Comparison of ENCODE assay signal across 11 mouse cellular contexts in the genomic region with DNA sequence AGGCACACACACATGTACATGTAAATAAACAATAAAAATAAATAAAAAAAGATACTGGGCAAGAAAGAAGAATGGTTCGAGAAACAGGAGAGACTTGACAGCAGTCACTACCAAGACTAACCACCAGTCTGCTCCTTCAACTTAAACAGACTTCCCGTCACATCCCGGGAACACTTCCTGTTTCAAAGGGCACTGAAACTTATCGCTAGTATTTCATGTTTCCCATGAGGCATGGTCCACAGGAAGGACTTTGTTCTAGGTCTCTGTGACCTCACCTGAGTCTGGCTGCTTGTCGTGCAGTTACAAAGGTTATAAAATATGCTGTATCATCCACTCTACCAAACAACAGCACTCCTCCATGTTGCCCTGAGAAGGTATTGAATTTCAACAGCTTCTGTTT. TPM values are rescaled to one million over a fixed set of nuclear protein-coding genes. Genes with fewer than 3 reads are reported as not detected.
A peak's percentile ranks its signal among the peaks of the same experiment; 100 is the strongest.
DNase-seq lines count a peak whose midpoint lies in the region; ATAC-seq and TF ChIP-seq lines count a peak whose summit lies in the region.
"Had no signal": no experiment of that assay in that cellular context is flagged by ENCODE, and none has a peak within 500 bp of the region (broad histone marks: within the 10 kb centered on the region; RNA-seq: fewer than 3 reads in every experiment).

No protein-coding gene starts in this region.

- H3K27ac ChIP-seq in limb, embryonic 13.5 days, result no peak overlapping the region
- no peak overlapping the region for H3K27ac ChIP-seq in limb, embryonic 10.5 days
- peak overlapping the region; percentile 79 for H3K27ac ChIP-seq in brown adipose tissue, adult 24 weeks (replicated peaks; ENCODE audit: low read depth, low read length)
- peak overlapping the region; percentile 51; the same call in 1 of the 2 replicates for H3K27ac ChIP-seq in kidney, postnatal 0 days
- H3K27ac ChIP-seq: heart, embryonic 15.5 days had no signal

- 0 out of 2 replicates have a peak overlapping the region, but pooled peaks have one; percentile 1 for H3K9ac ChIP-seq in limb, embryonic 13.5 days
- no peak overlapping the region for H3K9ac ChIP-seq in kidney, postnatal 0 days (ENCODE audit: low read depth, low read length)
- H3K9ac ChIP-seq: heart, embryonic 15.5 days had no signal

- no peak overlapping the region for H3K4me3 ChIP-seq in limb, embryonic 13.5 days
- H3K4me3 ChIP-seq in limb, embryonic 10.5 days, result no peak overlapping the region
- H3K4me3 ChIP-seq in brown adipose tissue, adult 24 weeks (ENCODE audit: insufficient read depth, low read depth, low read length), result peak overlapping the region; percentile 9
- H3K4me3 ChIP-seq in kidney, postnatal 0 days (replicated peaks; ENCODE audit: low read depth, low read length), result no peak overlapping the region
- H3K4me3 ChIP-seq: erythroblast, embryonic 14.5 days; heart, embryonic 15.5 days had no signal

- no peaks in the 10 kb centered on the region for H3K27me3 ChIP-seq in limb, embryonic 13.5 days
- no peaks in the 10 kb centered on the region for H3K27me3 ChIP-seq in limb, embryonic 10.5 days (ENCODE audit: low read depth, poor library complexity, severe bottlenecking)
- H3K27me3 ChIP-seq in kidney, postnatal 0 days (ENCODE audit: insufficient read depth, low read length), result no peaks in the 10 kb centered on the region
- H3K27me3 ChIP-seq: heart, embryonic 15.5 days had no signal

- no peak for ATAC-seq in limb, embryonic 13.5 days (ENCODE audit: low FRiP score, low read depth)
- 0 out of 2 replicates have a peak, but pooled peaks have one; percentile 15 for ATAC-seq in kidney, postnatal 0 days (replicated peaks; ENCODE audit: low FRiP score, low read depth)

- TF ChIP-seq CTCF in kidney, postnatal 0 days (IDR thresholded peaks at IDR 0.05; ENCODE audit: low read depth), result peak; percentile 31; the same call in 1 of the 2 replicates

- peaks cover 22% of the 10 kb centered on the region for H3K36me3 ChIP-seq in limb, embryonic 13.5 days
- H3K36me3 ChIP-seq in limb, embryonic 10.5 days, result peaks cover 16% of the 10 kb centered on the region; the same call in 1 of the 2 replicates
- peaks cover 9% of the 10 kb centered on the region; the same call in 1 of the 2 replicates for H3K36me3 ChIP-seq in kidney, postnatal 0 days (ENCODE audit: insufficient read depth, low read length)

- no peaks in the 10 kb centered on the region for H3K9me3 ChIP-seq in limb, embryonic 13.5 days
- no peaks in the 10 kb centered on the region for H3K9me3 ChIP-seq in limb, embryonic 10.5 days (replicated peaks)
- H3K9me3 ChIP-seq in kidney, postnatal 0 days (replicated peaks; ENCODE audit: low read length), result no peaks in the 10 kb centered on the region
- H3K9me3 ChIP-seq: heart, embryonic 15.5 days had no signal

- peaks cover 25% of the 10 kb centered on the region for H3K4me1 ChIP-seq in limb, embryonic 13.5 days
- peaks cover 13% of the 10 kb centered on the region for H3K4me1 ChIP-seq in limb, embryonic 10.5 days
- peaks cover 2% of the 10 kb centered on the region; the same call in 1 of the 2 replicates for H3K4me1 ChIP-seq in brown adipose tissue, adult 24 weeks (ENCODE audit: control insufficient read depth, insufficient read depth, insufficient read length, low read length)
- peaks cover 2% of the 10 kb centered on the region; the same call in 1 of the 2 replicates for H3K4me1 ChIP-seq in kidney, postnatal 0 days (replicated peaks; ENCODE audit: insufficient read depth, low read length)

- DNase-seq in limb, embryonic 10.5 days (ENCODE audit: low spot score), result no peak
- peak; percentile 54 for DNase-seq in kidney, postnatal 0 days (ENCODE audit: low spot score)
- DNase-seq in naive thymus-derived CD4-positive, alpha-beta T cell, adult 2 months (ENCODE audit: low read depth), result peak; percentile 43
- DNase-seq in adrenal gland, adult 8-10 months, result no peak
- no peak for DNase-seq in urinary bladder, adult 2 months (ENCODE audit: low spot score)
- DNase-seq in urinary bladder, postnatal 10 days (ENCODE audit: low spot score), result no peak
- DNase-seq: cerebellum, adult 2 months had no signal

- H3K4me2 ChIP-seq in limb, embryonic 13.5 days (replicated peaks), result no peak overlapping the region
- H3K4me2 ChIP-seq in kidney, postnatal 0 days (ENCODE audit: low read length), result no peak overlapping the region
- H3K4me2 ChIP-seq: heart, embryonic 15.5 days had no signal

- 67% methylated on average over 5 of the region's 5 CpGs for WGBS in limb, embryonic 13.5 days
- 80% methylated on average over 5 of the region's 5 CpGs for WGBS in limb, embryonic 10.5 days
- WGBS in kidney, postnatal 0 days, result 53% methylated on average over 5 of the region's 5 CpGs

RNA-seq across cellular contexts. Expression of gene Ten1, which starts 3.4 kb away (rescaled TPM):
- polyA plus RNA-seq in limb, embryonic 13.5 days (2015; fragmentation: Nextera tagmentation; extraction: Ambion mirVana), result 63.3 and 72.1 TPM in 2 replicates
- 61.5 and 65.4 TPM in 2 replicates for polyA plus RNA-seq in limb, embryonic 10.5 days (2016; fragmentation: Nextera tagmentation; extraction: Ambion mirVana)
- 4.3 and 7.6 TPM in 2 replicates for polyA plus RNA-seq in brown adipose tissue, adult 24 weeks (2012; ENCODE audit: insufficient read depth, insufficient read length, missing spikeins)
- 44.0 and 47.2 TPM in 2 replicates for polyA plus RNA-seq in kidney, postnatal 0 days (2015; fragmentation: Nextera tagmentation; extraction: Ambion mirVana)
- total RNA-seq in adrenal gland, adult 8-10 months (2022), result 10 to 100 TPM; 20.4 to 26.3 (median 23.6) TPM
- 45.1 and 57.1 TPM in 2 replicates for polyA plus RNA-seq in urinary bladder, adult 2 months (2012; rRNA removed)

RNA-seq across cellular contexts. Expression of gene Acox1, which starts 3.6 kb away (rescaled TPM):
- polyA plus RNA-seq in limb, embryonic 13.5 days (2015; fragmentation: Nextera tagmentation; extraction: Ambion mirVana), result 22.0 and 23.5 TPM in 2 replicates
- 13.0 and 16.7 TPM in 2 replicates for polyA plus RNA-seq in limb, embryonic 10.5 days (2016; fragmentation: Nextera tagmentation; extraction: Ambion mirVana)
- 223 and 402 TPM in 2 replicates for polyA plus RNA-seq in brown adipose tissue, adult 24 weeks (2012; ENCODE audit: insufficient read depth, insufficient read length, missing spikeins)
- 55.5 and 64.0 TPM in 2 replicates for polyA plus RNA-seq in kidney, postnatal 0 days (2015; fragmentation: Nextera tagmentation; extraction: Ambion mirVana)
- 100 to 1,000 TPM; 158 to 197 (median 185) TPM for total RNA-seq in adrenal gland, adult 8-10 months (2022)
- 94.7 and 106 TPM in 2 replicates for polyA plus RNA-seq in urinary bladder, adult 2 months (2012; rRNA removed)

RNA-seq across cellular contexts. Expression of gene Fbf1, which starts 27.3 kb away (rescaled TPM):
- 48.6 and 48.9 TPM in 2 replicates for polyA plus RNA-seq in limb, embryonic 13.5 days (2015; fragmentation: Nextera tagmentation; extraction: Ambion mirVana)
- 51.7 and 56.8 TPM in 2 replicates for polyA plus RNA-seq in limb, embryonic 10.5 days (2016; fragmentation: Nextera tagmentation; extraction: Ambion mirVana)
- polyA plus RNA-seq in brown adipose tissue, adult 24 weeks (2012; ENCODE audit: insufficient read depth, insufficient read length, missing spikeins), result 3.8 and 5.3 TPM in 2 replicates
- 16.8 and 20.0 TPM in 2 replicates for polyA plus RNA-seq in kidney, postnatal 0 days (2015; fragmentation: Nextera tagmentation; extraction: Ambion mirVana)
- 10 to 100 TPM; 47.7 to 69.4 (median 52.4) TPM for total RNA-seq in adrenal gland, adult 8-10 months (2022)
- polyA plus RNA-seq in urinary bladder, adult 2 months (2012; rRNA removed), result 46.8 and 47.7 TPM in 2 replicates

RNA-seq across cellular contexts. Expression of gene Evpl, which starts 42.6 kb away (rescaled TPM):
- 3.3 and 4.0 TPM in 2 replicates for polyA plus RNA-seq in limb, embryonic 13.5 days (2015; fragmentation: Nextera tagmentation; extraction: Ambion mirVana)
- polyA plus RNA-seq in limb, embryonic 10.5 days (2016; fragmentation: Nextera tagmentation; extraction: Ambion mirVana), result 1.4 and 1.7 TPM in 2 replicates
- polyA plus RNA-seq in brown adipose tissue, adult 24 weeks (2012; ENCODE audit: insufficient read depth, insufficient read length, missing spikeins), result 0.16 TPM in 1 of 2 replicates, not detected in the other
- 3.9 and 4.1 TPM in 2 replicates for polyA plus RNA-seq in kidney, postnatal 0 days (2015; fragmentation: Nextera tagmentation; extraction: Ambion mirVana)
- 1 to 10 TPM; 1.0 to 2.4 (median 2.1) TPM for total RNA-seq in adrenal gland, adult 8-10 months (2022)
- 16.9 and 24.7 TPM in 2 replicates for polyA plus RNA-seq in urinary bladder, adult 2 months (2012; rRNA removed)

RNA-seq across cellular contexts. Expression of gene Mrpl38, which starts 56.6 kb away (rescaled TPM):
- polyA plus RNA-seq in limb, embryonic 13.5 days (2015; fragmentation: Nextera tagmentation; extraction: Ambion mirVana), result 86.0 and 86.3 TPM in 2 replicates
- 116 and 118 TPM in 2 replicates for polyA plus RNA-seq in limb, embryonic 10.5 days (2016; fragmentation: Nextera tagmentation; extraction: Ambion mirVana)
- polyA plus RNA-seq in brown adipose tissue, adult 24 weeks (2012; ENCODE audit: insufficient read depth, insufficient read length, missing spikeins), result 99.5 and 121 TPM in 2 replicates
- 81.1 and 89.8 TPM in 2 replicates for polyA plus RNA-seq in kidney, postnatal 0 days (2015; fragmentation: Nextera tagmentation; extraction: Ambion mirVana)
- 100 to 1,000 TPM in 3 of 4 experiments, 10 to 100 TPM in 1; 97.5 to 112 (median 107) TPM for total RNA-seq in adrenal gland, adult 8-10 months (2022)
- 21.4 and 29.3 TPM in 2 replicates for polyA plus RNA-seq in urinary bladder, adult 2 months (2012; rRNA removed)

Comparison
In these comparisons a context has a peak if more than half of its experiments do, and no peak if none do; other contexts are left out.
1. H3K27ac ChIP-seq: peak in brown adipose tissue, adult 24 weeks (single experiment) and kidney, postnatal 0 days (single experiment); none in limb, embryonic 13.5 days (single experiment) and limb, embryonic 10.5 days (single experiment).
2. DNase-seq: peak in kidney, postnatal 0 days (single experiment) and naive thymus-derived CD4-positive, alpha-beta T cell, adult 2 months (single experiment); none in limb, embryonic 10.5 days (single experiment), adrenal gland, adult 8-10 months (single experiment), urinary bladder, adult 2 months (single experiment) and urinary bladder, postnatal 10 days (single experiment).